Mouse (Mus musculus) left cerebral cortex, adult 8-10 months (tissue): ENCODE measurements around the gene Jtb. TPM values are rescaled to one million over a fixed set of nuclear protein-coding genes. Genes with fewer than 3 reads are reported as not detected.

Experiments used
- microRNA-seq, 2 experiments: library from miRNA; unstranded; fragments of <30 nt; microRNA quantifications; one replicate each; pipeline ENCODE4 v1.2.0; 2022
- total RNA-seq, 4 experiments: library from RNA; stranded (reverse); gene quantifications; 2 replicates each; pipeline ENCODE4 v1.2.4; 2022

Jtb gene
- total RNA-seq, 4 experiments from 2014 or later, result 29.4 to 40.3 (median 33.6) TPM

Small RNA genes lying within 50 kb of the gene (microRNA-seq; reads per million reads assigned to microRNA genes)
- 0 to 0.22 reads per million in 2 experiments for gene Mir7012

Other genes with a start within 250 kb of the Jtb start
- gene Hax1, start 232.8 kb upstream of the Jtb start, total RNA-seq, result 100 to 1,000 TPM in 1 of 4 experiments, 10 to 100 TPM in 3; 81.7 to 101 (median 87.0) TPM
- 100 to 1,000 TPM in 2 of 4 experiments, 10 to 100 TPM in 2; 96.0 to 104 (median 100) TPM for gene 4933434E20Rik, start 180.0 kb upstream of the Jtb start, total RNA-seq
- gene Ubap2l, start 179.0 kb upstream of the Jtb start, total RNA-seq, result 100 to 1,000 TPM; 162 to 181 (median 175) TPM
- 100 to 1,000 TPM; 153 to 181 (median 166) TPM for gene Tpm3, start 158.9 kb upstream of the Jtb start, total RNA-seq
- gene Nup210l, start 127.5 kb upstream of the Jtb start, total RNA-seq, result under 1 TPM; 0.21 to 0.35 (median 0.32) TPM
- 1,000 to 10,000 TPM; 1,002 to 1,118 (median 1,038) TPM for gene Rps27, start 17.9 kb upstream of the Jtb start, total RNA-seq
- gene Rab13, start 17.9 kb upstream of the Jtb start, total RNA-seq, result 10 to 100 TPM in 1 of 4 experiments, 1 to 10 TPM in 3; 7.6 to 11.3 (median 8.5) TPM
- under 1 TPM; 0.25 to 0.72 (median 0.52) TPM for gene Creb3l4, start 11.9 kb downstream of the Jtb start, total RNA-seq
- 10 to 100 TPM; 43.0 to 52.8 (median 49.6) TPM for gene Slc39a1, start 16.6 kb downstream of the Jtb start, total RNA-seq
- 10 to 100 TPM; 33.0 to 41.6 (median 35.8) TPM for gene Crtc2, start 22.6 kb downstream of the Jtb start, total RNA-seq
- 10 to 100 TPM; 35.2 to 38.6 (median 37.1) TPM for gene Dennd4b, start 33.6 kb downstream of the Jtb start, total RNA-seq
- gene Gatad2b, start 61.6 kb downstream of the Jtb start, total RNA-seq, result 10 to 100 TPM; 90.4 to 99.8 (median 96.4) TPM
- gene Slc27a3, start 158.3 kb downstream of the Jtb start, total RNA-seq, result 1 to 10 TPM; 5.7 to 7.9 (median 7.4) TPM
- gene Ints3, start 202.0 kb downstream of the Jtb start, total RNA-seq, result 10 to 100 TPM; 55.1 to 59.9 (median 59.0) TPM
- 1 to 10 TPM; 4.2 to 6.0 (median 5.0) TPM for gene Npr1, start 234.3 kb downstream of the Jtb start, total RNA-seq
- 10 to 100 TPM; 84.9 to 98.9 (median 93.3) TPM for gene Ilf2, start 244.5 kb downstream of the Jtb start, total RNA-seq